Mouse (Mus musculus): ENCODE measurements around the gene Loxl4.

The Loxl4 gene

GRCm38 (mm10) chr19:42609716-42610115 lies 2.9 kb downstream of the Loxl4 start:
- no peak for DNase-seq (ENCODE audit: low spot score in 2 of 2)

- no peak for DNase-seq (ENCODE audit: low spot score in 2 of 2)
These were observed 4.5 kb downstream of the Loxl4 start for GRCm38 (mm10) chr19:42608082-42608481.

- no peak for DNase-seq (ENCODE audit: low spot score in 2 of 2)
These were observed 10.0 kb downstream of the Loxl4 start for GRCm38 (mm10) chr19:42602576-42602975.

- DNase-seq (ENCODE audit: low spot score in 2 of 2), result no peak
These were observed 10.6 kb downstream of the Loxl4 start for GRCm38 (mm10) chr19:42602041-42602440.

- no peak for DNase-seq (ENCODE audit: low spot score in 2 of 2)
These were observed 11.2 kb downstream of the Loxl4 start for GRCm38 (mm10) chr19:42601445-42601844.

DNA sequence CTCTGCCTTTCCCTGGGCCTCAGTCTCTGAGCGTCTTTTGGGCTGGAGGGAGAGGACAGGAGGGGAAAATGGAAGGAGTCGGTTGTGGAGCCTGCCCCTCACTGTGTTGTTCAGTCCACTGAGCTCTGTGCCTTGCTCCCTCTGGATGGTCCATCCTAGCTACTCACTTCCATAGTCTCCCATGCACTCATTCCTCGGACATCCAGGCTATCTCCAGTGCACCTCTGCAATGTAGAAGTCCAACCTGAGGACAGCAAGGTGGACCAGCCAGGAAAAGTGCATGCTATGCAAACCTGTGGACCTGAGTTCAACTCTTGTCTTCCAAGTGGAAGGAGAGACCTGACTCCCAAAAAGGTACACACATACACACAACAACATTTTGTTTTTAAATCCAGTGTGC lies 12.0 kb downstream of the Loxl4 start:
- DNase-seq (ENCODE audit: low spot score in 2 of 2), result no peak

DNA sequence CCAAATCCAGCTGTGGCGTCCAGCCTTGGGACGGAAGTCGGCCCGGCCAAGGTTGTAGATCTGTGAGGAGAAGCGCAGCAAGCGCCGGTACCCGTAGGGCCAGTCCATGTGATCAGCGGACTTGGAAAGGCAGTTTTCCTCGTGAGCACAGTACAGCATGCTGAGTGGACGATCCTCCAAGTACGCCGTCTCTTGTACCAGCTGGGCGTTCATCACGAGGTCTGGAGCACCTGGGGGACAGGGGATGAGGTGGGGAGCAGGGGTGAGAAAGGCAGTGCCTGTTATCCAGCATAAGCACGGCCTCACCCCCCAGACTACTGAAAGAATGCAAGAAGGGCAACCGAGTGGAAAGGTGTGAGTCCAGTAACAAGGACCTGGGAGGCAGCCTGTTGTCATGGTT lies 12.7 kb downstream of the Loxl4 start:
- no peak for DNase-seq (ENCODE audit: low spot score in 2 of 2)

GRCm38 (mm10) chr19:42597896-42598295 lies 14.7 kb downstream of the Loxl4 start:
- no peak for DNase-seq (ENCODE audit: low spot score in 2 of 2)

- DNase-seq (ENCODE audit: low spot score in 2 of 2), result no peak
These were observed 15.3 kb downstream of the Loxl4 start for GRCm38 (mm10) chr19:42597286-42597685.

- no peak for DNase-seq (ENCODE audit: low spot score in 2 of 2)
These were observed 17.5 kb downstream of the Loxl4 start for GRCm38 (mm10) chr19:42595066-42595465.

GRCm38 (mm10) chr19:42593456-42593855 lies 19.2 kb downstream of the Loxl4 start:
- DNase-seq (ENCODE audit: low spot score in 2 of 2), result no peak

- no peak for DNase-seq (ENCODE audit: low spot score in 2 of 2)
These were observed 21.1 kb downstream of the Loxl4 start for GRCm38 (mm10) chr19:42591534-42591933.

DNA sequence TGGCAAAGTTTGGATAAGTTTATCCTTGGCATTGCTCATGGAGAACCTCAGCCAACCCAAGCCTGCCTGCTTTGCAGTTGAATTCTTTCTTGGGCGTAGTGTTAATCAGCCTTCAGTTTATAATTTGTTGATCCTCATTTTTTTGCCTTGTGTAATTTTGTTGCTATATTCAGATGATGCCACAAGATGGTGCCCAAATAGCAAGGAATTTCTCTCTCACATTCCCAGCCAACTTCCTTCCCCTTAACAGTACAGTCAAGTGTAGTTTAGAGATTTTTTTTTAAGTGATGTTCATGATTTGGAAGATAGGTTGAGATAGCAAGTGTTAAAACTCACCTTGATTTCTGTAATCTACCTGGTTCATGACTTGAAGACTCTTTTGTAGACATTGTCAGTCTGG lies 23.4 kb downstream of the Loxl4 start:
- no peak for DNase-seq (ENCODE audit: low spot score in 2 of 2)

DNA sequence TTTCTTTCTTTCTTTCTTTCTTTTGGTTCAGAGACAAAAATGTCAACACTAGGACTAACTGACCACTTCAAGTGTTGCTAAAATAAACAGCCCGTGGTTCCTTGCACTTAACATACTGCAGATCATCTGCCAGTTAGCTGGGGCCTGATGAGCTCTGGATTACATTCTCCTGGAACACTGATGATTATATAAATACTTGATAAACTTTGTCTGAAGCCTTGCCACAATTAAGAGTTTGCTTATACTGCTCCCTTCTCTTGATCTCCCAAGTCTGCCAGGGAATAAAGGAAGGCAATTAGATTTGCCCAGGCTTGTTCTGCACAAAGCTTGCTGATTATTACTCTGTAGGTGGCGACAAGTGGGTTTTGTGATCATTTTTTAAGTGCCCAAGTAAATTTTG lies 24.9 kb downstream of the Loxl4 start:
- no peak for DNase-seq (ENCODE audit: low spot score in 2 of 2)

DNA sequence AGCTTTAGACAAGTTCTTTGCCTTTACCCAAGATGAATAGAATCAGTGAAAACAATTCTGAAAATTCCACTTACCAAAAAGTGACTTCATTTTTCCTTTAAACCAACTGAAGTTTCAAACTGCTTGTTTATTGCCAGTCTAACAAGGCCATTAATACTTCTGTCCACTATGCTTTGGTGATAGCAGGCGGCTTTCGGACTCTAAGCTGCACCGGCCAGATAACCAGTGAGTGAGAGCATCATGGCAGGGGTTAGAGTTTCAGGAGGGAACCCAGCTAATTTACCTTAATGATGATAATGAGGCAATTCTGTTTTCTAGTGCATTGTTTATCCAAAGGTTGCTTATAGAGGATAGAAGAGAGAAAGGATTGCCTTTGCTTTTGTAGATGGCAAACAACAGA lies 28.4 kb downstream of the Loxl4 start:
- no peak for DNase-seq (ENCODE audit: low spot score in 2 of 2)

- DNase-seq (ENCODE audit: low spot score in 2 of 2), result no peak
These were observed 28.9 kb downstream of the Loxl4 start for GRCm38 (mm10) chr19:42583677-42584076.

DNA sequence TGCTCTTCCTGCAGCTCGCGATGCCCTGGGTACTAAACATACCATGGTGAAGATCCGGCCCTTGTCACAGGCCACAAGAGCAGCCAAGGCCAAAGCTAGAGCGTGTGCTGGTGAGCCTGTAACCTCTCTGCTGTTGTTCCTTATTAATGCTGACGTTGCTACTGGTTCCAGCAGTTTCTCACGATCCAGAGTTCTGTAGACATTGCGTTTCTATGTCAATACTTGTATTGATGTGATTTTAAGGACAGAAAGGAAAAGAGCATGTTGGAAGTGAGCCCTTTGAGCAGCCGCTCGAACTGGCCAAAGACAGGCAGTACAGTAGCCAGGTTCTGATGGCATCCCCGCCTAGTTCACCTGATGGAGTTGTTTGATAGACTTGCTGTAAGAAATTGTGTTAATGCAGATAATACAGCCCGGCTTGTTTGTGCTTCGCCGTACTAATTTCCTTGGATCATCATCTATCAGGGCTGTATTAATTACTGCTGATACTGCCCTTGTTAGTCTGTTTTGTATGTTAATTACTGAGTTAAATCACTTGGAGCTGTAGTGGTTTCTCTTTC lies 29.7 kb downstream of the Loxl4 start:
- DNase-seq (ENCODE audit: low spot score in 2 of 2), result no peak

GRCm38 (mm10) chr19:42580701-42581100 lies 31.9 kb downstream of the Loxl4 start:
- DNase-seq (ENCODE audit: low spot score in 2 of 2), result no peak

DNA sequence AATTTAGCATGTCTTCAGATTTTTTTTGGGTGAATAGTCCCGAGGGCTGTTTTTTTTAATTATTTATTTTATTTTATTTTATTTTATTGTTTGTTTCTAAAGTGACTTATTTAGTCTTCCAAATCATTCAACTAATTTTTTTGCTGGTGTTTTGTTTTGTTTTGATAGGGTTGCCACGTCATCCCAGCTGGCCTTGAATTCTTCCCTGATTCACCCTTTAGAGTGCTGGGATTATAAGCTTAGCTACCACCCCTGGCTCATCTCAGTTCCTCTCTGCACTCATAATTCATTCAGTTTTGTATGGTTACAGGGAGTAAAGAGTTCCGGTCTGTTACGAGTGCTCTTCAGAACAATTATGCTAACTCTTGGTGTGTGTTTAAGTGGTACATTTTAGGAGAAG lies 34.0 kb downstream of the Loxl4 start:
- DNase-seq (ENCODE audit: low spot score in 2 of 2), result no peak

DNA sequence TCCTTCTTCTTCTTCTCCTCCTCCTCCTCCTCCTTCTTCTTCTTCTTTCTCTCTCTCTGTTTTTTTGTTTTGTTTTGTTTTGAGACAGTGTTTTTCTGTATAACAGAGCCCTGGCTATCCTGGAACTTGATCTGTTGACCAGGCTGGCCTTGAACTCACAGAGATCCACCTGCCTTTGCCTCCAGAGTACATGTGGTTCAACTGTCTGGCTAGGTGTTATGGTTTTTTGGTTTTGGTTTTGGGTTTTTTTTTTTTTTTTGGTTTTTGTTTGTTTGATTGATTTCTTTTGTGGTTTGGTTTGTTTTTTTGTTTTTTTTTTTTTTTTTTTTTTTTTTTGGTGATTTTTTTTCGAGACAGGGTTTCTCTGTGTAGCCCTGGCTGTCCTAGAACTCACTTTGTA lies 35.8 kb downstream of the Loxl4 start:
- DNase-seq (ENCODE audit: low spot score in 2 of 2), result no peak

DNA sequence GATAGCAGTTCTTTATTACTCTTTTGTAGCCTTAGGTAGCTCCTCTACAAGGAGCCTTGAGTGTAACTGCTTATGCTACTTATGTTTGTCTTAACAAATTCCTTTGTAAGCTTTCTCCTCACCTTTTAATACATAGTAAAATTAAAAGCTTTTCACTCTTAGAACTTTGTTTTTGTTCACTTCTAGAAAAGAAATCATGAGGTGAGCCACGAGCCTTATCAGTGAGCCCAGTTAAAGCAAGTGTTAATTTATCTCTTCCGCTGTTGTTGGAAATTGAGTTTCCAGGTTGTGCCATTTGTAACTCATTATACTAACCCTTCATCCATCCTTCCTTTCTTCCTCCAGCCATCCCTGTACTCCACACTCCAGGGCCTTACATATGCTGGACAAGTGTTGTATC lies 37.3 kb downstream of the Loxl4 start:
- no peak for DNase-seq (ENCODE audit: low spot score in 2 of 2)

DNA sequence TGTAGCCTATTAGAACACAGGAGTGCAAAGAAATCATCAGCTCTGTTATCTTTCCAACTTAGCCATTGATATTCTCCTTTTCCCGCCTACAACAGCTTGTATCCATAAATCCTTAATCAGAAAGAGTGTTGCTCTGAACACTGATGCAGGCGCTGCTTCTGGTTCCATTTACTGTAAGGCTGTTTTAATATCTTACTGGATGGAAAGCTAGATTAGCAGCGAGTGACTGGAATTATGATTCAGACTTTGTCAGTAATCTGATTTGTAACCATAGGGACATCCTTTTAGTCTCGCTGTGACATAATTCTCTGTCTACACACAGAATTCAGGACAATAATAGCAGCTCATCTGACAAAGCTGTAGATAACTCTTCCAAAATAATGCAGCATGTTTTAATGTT lies 41.3 kb downstream of the Loxl4 start:
- DNase-seq (ENCODE audit: low spot score in 2 of 2), result no peak

DNA sequence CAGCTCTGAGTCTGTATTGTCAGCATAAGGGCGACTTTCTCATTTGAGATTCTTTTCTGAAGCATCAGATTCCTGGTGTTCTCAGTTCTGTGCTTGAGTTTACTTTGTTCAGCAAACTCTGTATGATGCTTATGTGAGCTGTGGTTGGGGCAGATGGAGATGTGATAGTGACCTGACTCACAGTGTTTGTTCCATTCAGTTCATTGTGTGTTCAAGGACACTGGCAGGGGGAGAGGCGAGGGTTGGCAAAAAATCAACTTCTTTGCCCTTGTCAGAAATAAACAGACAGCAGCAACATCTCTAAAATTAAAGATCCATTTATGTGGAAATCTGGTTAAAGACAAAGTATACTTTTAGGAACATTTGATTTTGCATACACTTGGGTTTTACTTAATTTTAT lies 43.5 kb downstream of the Loxl4 start:
- DNase-seq (ENCODE audit: low spot score in 2 of 2), result no peak

DNA sequence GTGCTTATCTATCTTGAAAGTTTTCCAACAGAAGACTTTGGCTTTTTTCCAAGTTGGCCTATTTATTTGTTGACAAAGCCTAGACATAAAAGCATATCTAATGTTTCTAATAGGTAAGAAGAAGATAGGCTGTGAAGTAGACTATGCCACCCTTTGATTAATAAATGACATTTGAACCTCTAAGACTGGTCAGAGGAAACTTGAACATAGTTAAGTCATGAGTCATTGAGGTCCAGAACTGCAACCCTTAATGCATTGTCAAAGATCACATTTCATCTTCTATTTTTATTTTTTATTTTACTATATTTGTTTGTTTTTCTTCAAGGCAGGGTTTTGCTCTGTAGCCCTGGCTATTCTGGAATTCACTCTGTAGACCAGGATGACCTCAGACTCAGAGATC lies 45.6 kb downstream of the Loxl4 start:
- DNase-seq (ENCODE audit: low spot score in 2 of 2), result no peak
